Mouse (Mus musculus) forelimb bud, embryonic 11.5 days (tissue): Measurements from ENCODE around the gene Aldh3a2.
"Not testable (repeated sequence)": the region's sequence is repeated elsewhere in the genome, so short reads cannot be mapped to it uniquely, and the experiment has no call there.

ENCODE experiments used
- DNase-seq: peaks from one replicate; pipeline ENCODE4 v3.0.0-alpha.2; 2012; ENCODE audit warnings: low read depth, low spot score

Gene Aldh3a2

DNA sequence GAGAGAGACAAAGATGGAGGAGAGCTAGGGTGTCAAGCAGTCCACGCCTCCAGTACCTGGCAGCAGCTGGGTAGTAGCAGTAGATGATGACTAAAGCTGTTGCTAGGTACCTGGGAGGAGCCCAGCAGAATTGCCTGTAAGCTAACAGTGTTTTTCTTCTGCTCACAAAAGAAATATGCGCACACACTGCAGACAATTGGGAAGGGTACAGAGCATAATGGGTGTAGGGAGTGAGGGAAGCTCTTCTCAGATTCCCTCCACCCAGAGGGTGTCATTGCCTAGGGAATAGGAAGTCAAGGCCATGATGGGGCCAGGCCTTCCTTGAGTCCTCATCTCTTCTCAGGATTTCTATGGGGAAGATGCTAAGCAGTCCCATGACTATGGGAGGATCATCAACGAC is 51.3 kb downstream of the Aldh3a2 start:
- no peak for DNase-seq

GRCm38 (mm10) chr11:61212102-61212501 is 55.2 kb downstream of the Aldh3a2 start:
- no peak for DNase-seq

GRCm38 (mm10) chr11:61208316-61208715 is 58.9 kb downstream of the Aldh3a2 start:
- no peak for DNase-seq

DNA sequence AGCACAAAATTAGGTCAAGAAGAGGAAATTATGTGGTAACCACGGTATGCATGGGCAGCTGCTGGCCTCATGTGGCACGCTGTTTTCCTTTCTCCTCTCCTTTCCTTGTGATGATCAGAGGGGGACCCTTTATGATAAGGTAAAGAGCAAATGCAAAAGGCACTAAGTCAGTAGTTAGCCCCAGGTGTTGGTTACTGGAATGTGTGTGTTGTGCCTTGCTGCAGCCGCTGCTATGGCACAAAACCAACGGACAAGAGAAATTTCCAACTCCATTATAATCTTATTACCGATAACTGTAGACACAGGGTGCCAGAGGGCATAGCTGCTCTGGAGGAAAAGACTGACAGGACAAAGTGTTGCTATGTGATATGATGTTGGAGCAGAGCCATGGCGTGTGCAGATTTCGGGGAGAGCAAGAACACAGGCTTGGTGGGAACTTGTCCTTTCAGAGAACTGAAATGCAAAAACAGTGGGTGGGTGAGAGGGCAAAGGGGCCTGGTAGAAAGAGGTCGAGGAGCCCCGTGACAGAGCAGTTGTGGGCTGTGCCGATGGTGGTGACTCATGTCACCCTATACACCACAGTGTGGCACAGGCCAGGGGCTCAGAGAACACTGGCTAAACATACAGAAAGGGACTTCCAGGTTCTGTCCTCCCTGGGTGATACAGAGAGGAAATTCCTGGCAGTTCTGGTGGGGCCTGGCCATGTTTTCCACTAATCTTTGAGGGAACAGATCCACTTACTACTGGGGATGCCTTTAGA is 59.6 kb downstream of the Aldh3a2 start, which contains the start of gene Aldh3a1:
Gene Aldh3a1, plus strand, starts transcription at position 51 of the 760 bp plus-strand sequence.
- DNase-seq, result no peak

GRCm38 (mm10) chr11:61206136-61206535 is 61.1 kb downstream of the Aldh3a2 start:
- no peak for DNase-seq

GRCm38 (mm10) chr11:61205167-61205950 is 61.9 kb downstream of the Aldh3a2 start:
- DNase-seq, result no peak

- DNase-seq, result no peak
These were observed 64.5 kb downstream of the Aldh3a2 start for GRCm38 (mm10) chr11:61202810-61203209.

DNA sequence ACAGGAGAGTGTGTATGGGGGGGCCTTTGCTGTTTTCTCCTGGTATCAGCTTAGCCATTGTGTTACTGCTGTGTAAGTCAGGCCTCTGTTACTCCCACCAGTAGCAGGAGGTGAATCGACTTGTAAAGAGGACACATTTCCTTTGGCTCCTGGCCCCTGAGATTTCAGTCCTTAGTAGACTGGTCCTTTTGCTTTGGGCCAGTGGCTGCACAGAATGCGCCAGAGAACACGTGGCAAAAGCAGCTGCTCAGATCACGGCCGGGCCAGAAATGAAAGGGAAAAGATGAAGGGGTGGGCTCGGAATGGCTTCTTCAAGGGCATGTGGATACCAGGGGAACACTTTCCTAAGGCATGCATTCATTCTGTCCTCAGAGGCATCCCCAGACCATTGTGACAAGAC is 65.1 kb downstream of the Aldh3a2 start:
- no peak for DNase-seq

DNA sequence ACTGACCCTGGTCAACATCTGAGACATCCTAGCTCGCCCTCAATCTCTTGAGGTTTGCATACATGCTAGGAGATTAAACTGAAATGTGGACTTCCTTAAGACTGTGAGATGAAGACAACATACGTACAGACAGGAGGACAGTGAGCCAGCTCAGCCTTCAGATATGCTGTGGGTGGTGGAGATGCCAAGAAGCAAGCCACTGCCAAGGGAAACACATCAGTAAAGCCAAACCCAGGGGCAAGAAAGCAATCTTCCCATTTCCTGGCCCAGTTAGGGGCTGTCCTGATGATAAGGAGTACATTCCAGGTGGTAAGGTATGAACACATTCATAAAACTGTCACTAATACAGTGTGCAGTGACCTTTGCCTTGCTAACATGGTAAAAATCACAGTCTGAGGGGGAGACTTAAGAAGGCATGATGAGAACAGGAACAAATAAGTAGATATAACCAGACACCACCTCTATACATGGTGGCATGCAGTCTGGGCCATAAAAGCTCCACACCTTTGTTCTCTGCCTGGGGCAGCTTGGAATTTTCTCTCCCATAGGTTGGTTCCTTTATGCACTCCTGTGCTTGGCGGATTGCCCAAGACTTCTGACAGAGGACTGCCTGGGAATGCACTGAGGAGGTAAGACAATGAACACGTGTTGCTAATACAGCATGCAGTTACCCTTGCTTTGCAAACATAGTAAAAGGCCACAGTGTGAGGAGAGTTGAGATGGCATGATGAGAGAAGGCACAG is 67.5 kb downstream of the Aldh3a2 start:
- no peak for DNase-seq

- DNase-seq, result no peak
These were observed 69.3 kb downstream of the Aldh3a2 start for GRCm38 (mm10) chr11:61197935-61198334.

GRCm38 (mm10) chr11:61196616-61197353 is 70.5 kb downstream of the Aldh3a2 start:
- no peak for DNase-seq

GRCm38 (mm10) chr11:61193392-61193791 is 73.9 kb downstream of the Aldh3a2 start:
- DNase-seq, result peak; percentile 74

DNA sequence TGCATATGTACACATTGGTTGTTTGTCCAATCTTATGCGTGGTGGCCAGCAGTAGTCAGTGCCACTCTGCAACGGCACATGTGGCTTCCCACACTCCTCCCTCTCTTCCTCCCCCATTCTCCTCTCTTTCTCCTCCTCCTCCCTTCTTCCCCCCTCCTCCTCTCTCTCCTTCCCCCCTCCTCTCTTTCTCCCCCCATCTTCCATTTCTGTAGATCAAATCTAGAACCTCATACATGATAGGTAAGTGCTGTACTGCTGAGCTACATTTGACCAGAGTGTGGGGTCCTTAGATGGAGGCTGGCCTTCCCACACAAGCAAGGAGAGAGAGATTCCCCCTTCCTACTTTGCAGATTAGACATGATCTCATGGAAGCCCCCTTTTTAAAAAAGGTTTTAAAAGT is 74.5 kb downstream of the Aldh3a2 start:
- DNase-seq, result no peak

DNA sequence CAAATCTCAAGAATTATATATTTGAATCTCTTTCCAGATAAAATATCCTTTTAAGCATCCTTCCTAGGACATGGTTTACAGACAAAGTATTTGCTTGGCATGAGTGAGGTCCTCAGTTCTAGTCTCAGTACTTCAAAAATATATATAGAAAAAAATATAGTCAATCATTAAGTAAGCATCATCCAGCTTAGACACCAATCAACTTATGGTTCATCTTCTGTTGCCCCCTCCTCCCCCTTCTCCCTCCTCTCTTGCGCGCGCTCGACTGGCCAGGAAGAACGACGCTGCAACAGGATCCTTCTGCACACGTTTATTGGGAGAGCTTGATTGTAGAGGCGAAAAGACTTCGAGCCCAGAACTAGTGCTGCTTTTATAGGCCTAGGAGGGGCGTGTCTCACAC is 75.1 kb downstream of the Aldh3a2 start:
- DNase-seq, result not testable (repeated sequence)

DNA sequence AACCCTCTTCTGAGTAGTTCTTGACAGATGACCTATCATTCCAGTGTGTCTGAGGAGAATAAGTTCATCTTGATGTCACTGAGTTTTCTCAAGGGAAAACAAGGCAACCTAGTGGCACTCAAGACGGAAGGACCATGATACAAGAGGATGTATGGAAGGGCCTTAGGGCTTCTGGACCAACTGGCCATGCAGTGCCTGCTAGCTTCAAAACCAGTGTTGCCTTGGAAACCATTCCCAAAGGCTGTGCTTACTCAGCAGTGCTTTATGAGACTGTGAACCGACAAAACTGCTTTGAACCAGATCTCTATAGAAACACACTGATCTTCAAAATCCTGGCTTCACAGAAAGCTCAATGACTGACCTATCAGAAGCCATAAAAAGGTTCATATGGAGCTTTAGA is 76.5 kb downstream of the Aldh3a2 start:
- no peak for DNase-seq

DNA sequence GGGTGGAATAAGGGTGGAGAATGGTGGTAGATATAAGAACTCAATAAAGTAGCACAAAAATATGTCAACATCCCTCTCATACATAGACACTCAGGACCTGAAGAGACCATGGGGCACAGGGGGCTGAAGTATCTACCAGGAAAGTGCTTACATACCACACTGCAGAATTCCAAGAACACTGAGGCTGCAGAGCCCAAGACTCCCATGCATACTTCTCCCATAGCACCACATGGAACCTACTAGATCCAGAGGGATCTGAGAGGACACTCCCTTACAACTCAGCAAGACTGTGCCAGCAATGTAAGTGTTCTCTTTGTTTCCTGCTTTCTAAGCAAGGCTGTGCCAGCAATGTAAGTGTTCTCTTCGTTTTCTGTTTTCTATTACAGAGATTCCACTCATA is 83.4 kb downstream of the Aldh3a2 start:
- no peak for DNase-seq

DNA sequence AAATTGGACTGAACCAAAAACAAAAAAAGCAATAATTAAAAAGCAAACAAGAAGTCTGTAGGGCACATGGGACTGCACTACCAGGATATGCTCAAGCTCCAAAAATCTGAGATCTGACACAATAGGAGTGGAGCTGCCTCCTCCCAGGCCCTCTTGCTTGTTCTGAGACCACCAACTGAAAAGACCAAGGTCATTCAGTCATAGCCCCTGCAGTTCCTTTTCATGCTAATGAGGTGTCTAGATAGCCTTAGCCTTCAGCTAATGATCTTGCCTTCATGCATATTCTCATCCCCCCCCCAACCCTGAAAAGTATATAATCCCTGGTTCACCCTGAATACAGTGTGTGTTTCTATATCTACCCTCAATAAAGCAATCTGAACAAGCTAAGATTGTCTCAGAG is 85.6 kb downstream of the Aldh3a2 start:
- no peak for DNase-seq

DNA sequence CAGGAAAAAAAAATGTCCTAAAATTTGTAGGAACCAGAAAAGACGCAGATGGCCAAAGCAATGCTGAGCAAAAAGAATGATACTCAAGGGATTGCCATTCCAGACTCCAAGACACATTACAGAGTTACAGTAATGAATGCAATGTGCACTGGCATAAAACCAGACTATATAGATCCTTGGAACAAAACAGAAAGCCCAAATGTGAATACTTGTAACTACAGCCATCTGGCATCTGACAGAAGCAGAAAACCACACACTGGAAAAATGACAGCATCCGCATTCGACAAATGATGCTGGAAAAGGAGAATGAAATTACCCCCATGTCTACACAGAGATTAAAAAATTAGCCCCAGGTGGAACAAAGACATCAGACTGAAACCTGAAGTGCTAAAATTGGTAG is 86.9 kb downstream of the Aldh3a2 start:
- DNase-seq, result no peak

GRCm38 (mm10) chr11:61176321-61176720 is 90.9 kb downstream of the Aldh3a2 start:
- DNase-seq, result no peak

GRCm38 (mm10) chr11:61175778-61176177 is 91.5 kb downstream of the Aldh3a2 start:
- no peak for DNase-seq

DNA sequence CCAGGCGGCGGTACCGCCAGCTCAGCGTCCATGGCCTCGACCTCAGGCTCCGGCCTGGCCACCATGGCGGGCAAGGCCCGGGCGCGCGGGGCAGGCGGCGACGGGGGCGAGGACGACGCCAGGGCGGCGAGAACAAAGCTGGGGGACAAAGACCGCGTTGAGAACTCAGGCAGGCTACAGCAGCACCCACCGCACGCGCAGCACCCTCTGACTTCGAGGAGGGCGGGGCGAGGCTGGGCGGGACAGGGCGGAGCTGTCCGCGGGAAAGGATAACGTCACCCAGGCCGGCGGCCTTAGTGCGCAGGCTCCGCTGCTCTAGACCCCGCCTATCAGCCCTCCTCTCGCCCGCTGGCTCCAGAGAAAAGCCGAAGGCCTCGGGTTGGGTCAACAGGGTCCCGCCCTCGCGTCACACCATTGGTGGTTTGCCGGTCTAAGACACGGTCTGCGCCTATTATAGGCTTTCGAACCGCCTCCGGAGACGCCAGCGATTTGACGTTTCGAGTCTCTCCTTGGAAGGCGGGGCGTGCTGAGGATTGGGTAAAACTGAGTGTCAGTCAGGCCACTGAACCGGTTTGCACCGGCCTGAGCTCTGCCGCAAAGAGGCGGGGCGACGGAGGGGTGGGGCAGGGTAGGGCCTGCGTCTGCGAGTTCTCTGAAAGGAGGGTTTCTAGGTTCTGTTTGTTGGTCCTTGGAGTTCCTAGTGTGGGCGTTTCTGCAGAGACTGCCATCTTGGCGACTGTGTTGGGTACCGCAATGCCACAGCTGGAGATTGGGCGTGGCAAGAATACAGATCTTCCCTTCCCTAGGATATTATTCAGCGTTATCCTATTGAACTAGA is 92.2 kb downstream of the Aldh3a2 start, which contains the start of gene Usp22:
Gene Usp22, minus strand, starts transcription at position 235 of the 838 bp plus-strand sequence.
- peak; percentile 100 for DNase-seq
